In genomic region chr12:25858397-25858796, GRCm38 (mm10) we compare ENCODE assay signal across 19 mouse cellular contexts.
DNase-seq lines count a peak whose midpoint lies in the region; ATAC-seq and TF ChIP-seq lines count a peak whose summit lies in the region.
"Had no signal": no experiment of that assay in that cellular context is flagged by ENCODE, and none has a peak within 500 bp of the region (broad histone marks: within the 10 kb centered on the region; RNA-seq: fewer than 3 reads in every experiment).

No protein-coding gene starts in this region.

- POLR2A ChIA-PET in Patski (lab: Charles Lee), result interaction anchor here (0.6 kb wide), 1 partner anchor 767 kb away, joined by 3 read pairs; no protein-coding TSS in a partner anchor

- CTCF ChIA-PET in Patski (lab: Charles Lee), result no interaction called here

- no peak overlapping the region for H3K27ac ChIP-seq in kidney, postnatal 0 days
- no peak overlapping the region; the same call in 1 of the 2 replicates for H3K27ac ChIP-seq in kidney, embryonic 15.5 days
- no peak overlapping the region for H3K27ac ChIP-seq in midbrain, embryonic 15.5 days
- H3K27ac ChIP-seq: embryonic facial prominence, embryonic 10.5 days; embryonic facial prominence, embryonic 12.5 days; forebrain, embryonic 13.5 days; forebrain, embryonic 15.5 days had no signal

- H3K36me3 ChIP-seq in kidney, postnatal 0 days (ENCODE audit: insufficient read depth, low read length), result no peaks in the 10 kb centered on the region
- H3K36me3 ChIP-seq in kidney, embryonic 15.5 days, result no peaks in the 10 kb centered on the region
- H3K36me3 ChIP-seq in midbrain, embryonic 15.5 days (replicated peaks), result no peaks in the 10 kb centered on the region
- H3K36me3 ChIP-seq: embryonic facial prominence, embryonic 10.5 days; embryonic facial prominence, embryonic 12.5 days; forebrain, embryonic 15.5 days had no signal

- H3K9me3 ChIP-seq in kidney, postnatal 0 days (replicated peaks; ENCODE audit: low read length), result no peaks in the 10 kb centered on the region
- H3K9me3 ChIP-seq in kidney, embryonic 15.5 days (replicated peaks), result no peaks in the 10 kb centered on the region
- H3K9me3 ChIP-seq in midbrain, embryonic 15.5 days, result no peaks in the 10 kb centered on the region
- H3K9me3 ChIP-seq: embryonic facial prominence, embryonic 10.5 days; embryonic facial prominence, embryonic 12.5 days; forebrain, embryonic 13.5 days; forebrain, embryonic 15.5 days had no signal

- H3K27me3 ChIP-seq in kidney, postnatal 0 days (ENCODE audit: insufficient read depth, low read length), result no peaks in the 10 kb centered on the region
- H3K27me3 ChIP-seq in kidney, embryonic 15.5 days, result no peaks in the 10 kb centered on the region
- H3K27me3 ChIP-seq in Patski, result no peaks in the 10 kb centered on the region
- no peaks in the 10 kb centered on the region for H3K27me3 ChIP-seq in midbrain, embryonic 15.5 days (replicated peaks)
- H3K27me3 ChIP-seq: embryonic facial prominence, embryonic 12.5 days; forebrain, embryonic 13.5 days; forebrain, embryonic 15.5 days had no signal

- H3K4me2 ChIP-seq in kidney, postnatal 0 days (ENCODE audit: low read length), result no peak overlapping the region
- H3K4me2 ChIP-seq in kidney, embryonic 15.5 days, result no peak overlapping the region
- H3K4me2 ChIP-seq in midbrain, embryonic 15.5 days, result no peak overlapping the region
- H3K4me2 ChIP-seq: embryonic facial prominence, embryonic 12.5 days; forebrain, embryonic 13.5 days; forebrain, embryonic 15.5 days had no signal

- ATAC-seq in kidney, postnatal 0 days (replicated peaks; ENCODE audit: low FRiP score, low read depth), result no peak
- no peak for ATAC-seq in kidney, embryonic 15.5 days (replicated peaks; ENCODE audit: low FRiP score)
- peak; percentile 78 for ATAC-seq in Patski
- ATAC-seq in midbrain, embryonic 15.5 days (replicated peaks), result no peak
- ATAC-seq: activated CD4-positive, CD25-positive, alpha-beta regulatory T cell, adult 4 months; forebrain, embryonic 13.5 days; forebrain, embryonic 15.5 days had no signal

- no peak overlapping the region for H3K4me3 ChIP-seq in kidney, postnatal 0 days (replicated peaks; ENCODE audit: low read depth, low read length)
- no peak overlapping the region for H3K4me3 ChIP-seq in kidney, embryonic 15.5 days (replicated peaks)
- H3K4me3 ChIP-seq in midbrain, embryonic 15.5 days, result no peak overlapping the region
- H3K4me3 ChIP-seq: embryonic facial prominence, embryonic 10.5 days; embryonic facial prominence, embryonic 12.5 days; forebrain, embryonic 13.5 days; forebrain, embryonic 15.5 days had no signal

- no peak overlapping the region for H3K9ac ChIP-seq in kidney, postnatal 0 days (ENCODE audit: low read depth, low read length)
- no peak overlapping the region for H3K9ac ChIP-seq in kidney, embryonic 15.5 days
- H3K9ac ChIP-seq in midbrain, embryonic 15.5 days, result no peak overlapping the region
- H3K9ac ChIP-seq: embryonic facial prominence, embryonic 12.5 days; forebrain, embryonic 13.5 days; forebrain, embryonic 15.5 days had no signal

- no peak for TF ChIP-seq CTCF in kidney, postnatal 0 days (IDR thresholded peaks at IDR 0.05; ENCODE audit: low read depth)
- no peak for TF ChIP-seq CTCF in Patski (IDR thresholded peaks at IDR 0.05)

- 53% methylated on average over 6 of the region's 6 CpGs for WGBS in kidney, postnatal 0 days
- WGBS in kidney, embryonic 15.5 days, result 53% methylated on average over 6 of the region's 6 CpGs
- WGBS in midbrain, embryonic 15.5 days, result 82% methylated on average over 6 of the region's 6 CpGs

- in situ Hi-C loops in Patski (cut with MboI; ENCODE audit: low pct_unique_long_range_greater_than_20kb), result no loop called here

- DNase-seq in kidney, postnatal 0 days (ENCODE audit: low spot score), result peak; percentile 16
- peak; percentile 10 for DNase-seq in retina, embryonic 14.5 days (ENCODE audit: low spot score)
- DNase-seq in retina, postnatal 1 day, result no peak
- peak; percentile 63 for DNase-seq in Patski (ENCODE audit: low read depth, low spot score)
- DNase-seq: adrenal gland, adult 8-10 months; adrenal gland, postnatal 14 days; adrenal gland, postnatal 36 days; cerebellum, adult 11-12 months; cerebellum, adult 2 months; cerebellum, adult 9-10 months; cerebellum, postnatal 10 days; cerebellum, postnatal 25 days had no signal

- H3K4me1 ChIP-seq in kidney, postnatal 0 days (replicated peaks; ENCODE audit: insufficient read depth, low read length), result no peaks in the 10 kb centered on the region
- peaks cover 4% of the 10 kb centered on the region; the same call in 1 of the 2 replicates for H3K4me1 ChIP-seq in kidney, embryonic 15.5 days
- no peaks in the 10 kb centered on the region for H3K4me1 ChIP-seq in midbrain, embryonic 15.5 days
- H3K4me1 ChIP-seq: embryonic facial prominence, embryonic 10.5 days; embryonic facial prominence, embryonic 12.5 days; forebrain, embryonic 13.5 days; forebrain, embryonic 15.5 days had no signal
